Mouse (Mus musculus) adrenal gland, adult 2 months (tissue): ENCODE data around the gene Gtf2e1. TPM values are rescaled to one million over a fixed set of nuclear protein-coding genes. Genes with fewer than 3 reads are reported as not detected.

Experiments
- DNase-seq: peaks from one replicate; pipeline ENCODE4 v3.0.0; 2021
- polyA plus RNA-seq: library from polyadenylated mRNA; depleted of rRNA; stranded (reverse); fragments of >200 nt; gene quantifications from 2 replicates; pipeline ENCODE4 v1.2.3, GENCODE M21; 2012
- total RNA-seq, 2 experiments: library from RNA; stranded (reverse); gene quantifications; 2 replicates each; pipeline ENCODE4 v1.2.3; 2021

Gtf2e1 gene
- total and polyA plus RNA-seq, 3 experiments, result 3.5 to 16.1 (median 15.0) TPM

GRCm38 (mm10) chr16:37550266-37550665, 10.7 kb upstream of the Gtf2e1 start:
- no peak for DNase-seq

- DNase-seq, result no peak
Measured at GRCm38 (mm10) chr16:37546312-37546711, 6.7 kb upstream of the Gtf2e1 start.

- no peak for DNase-seq
Measured at GRCm38 (mm10) chr16:37540776-37541175, 1.2 kb upstream of the Gtf2e1 start.

GRCm38 (mm10) chr16:37539240-37539610, 364 bp downstream of the Gtf2e1 start:
- DNase-seq, result no peak

- no peak for DNase-seq
Measured at GRCm38 (mm10) chr16:37533369-37534068, 6.1 kb downstream of the Gtf2e1 start.

- DNase-seq, result no peak
Measured at GRCm38 (mm10) chr16:37532046-37532445, 7.5 kb downstream of the Gtf2e1 start.

GRCm38 (mm10) chr16:37530170-37530569, 9.4 kb downstream of the Gtf2e1 start:
- peak; percentile 15 for DNase-seq

- DNase-seq, result no peak
Measured at GRCm38 (mm10) chr16:37526688-37527223, 12.8 kb downstream of the Gtf2e1 start.

- DNase-seq, result no peak
Measured at GRCm38 (mm10) chr16:37525121-37525520, 14.5 kb downstream of the Gtf2e1 start.

- DNase-seq, result no peak
Measured at GRCm38 (mm10) chr16:37522100-37522697, 17.4 kb downstream of the Gtf2e1 start.

- no peak for DNase-seq
Measured at GRCm38 (mm10) chr16:37520190-37521040, 19.2 kb downstream of the Gtf2e1 start.

- DNase-seq, result no peak
Measured at GRCm38 (mm10) chr16:37519721-37520120, 19.9 kb downstream of the Gtf2e1 start.

- DNase-seq, result no peak
Measured at GRCm38 (mm10) chr16:37518662-37519061, 20.9 kb downstream of the Gtf2e1 start.

- no peak for DNase-seq
Measured at GRCm38 (mm10) chr16:37517596-37518211, 21.9 kb downstream of the Gtf2e1 start.

GRCm38 (mm10) chr16:37516376-37516993, 23.1 kb downstream of the Gtf2e1 start:
- no peak for DNase-seq

GRCm38 (mm10) chr16:37514644-37515043, 24.9 kb downstream of the Gtf2e1 start:
- DNase-seq, result no peak

GRCm38 (mm10) chr16:37511489-37511888, 28.1 kb downstream of the Gtf2e1 start:
- no peak for DNase-seq

- DNase-seq, result no peak
Measured at GRCm38 (mm10) chr16:37506751-37507150, 32.8 kb downstream of the Gtf2e1 start.

GRCm38 (mm10) chr16:37504517-37504916, 35.1 kb downstream of the Gtf2e1 start:
- DNase-seq, result no peak

- no peak for DNase-seq
Measured at GRCm38 (mm10) chr16:37498581-37498980, 41.0 kb downstream of the Gtf2e1 start.

- no peak for DNase-seq
Measured at GRCm38 (mm10) chr16:37495017-37495416, 44.6 kb downstream of the Gtf2e1 start.
